Mouse (Mus musculus) myocyte (in vitro differentiated cells): ENCODE data around the gene Lgals3bp. TPM values are rescaled to one million over a fixed set of nuclear protein-coding genes. Genes with fewer than 3 reads are reported as not detected.
A peak's percentile ranks its signal among the peaks of the same experiment; 100 is the strongest.

ENCODE experiments used
- H3K27me3 ChIP-seq: one replicate; pipeline ENCODE4 v1.6.1; 2011; ENCODE audit not compliant: control insufficient read depth, insufficient read depth, insufficient read length
- H3K36me3 ChIP-seq: one replicate; pipeline ENCODE4 v1.6.1; 2011; ENCODE audit not compliant: control insufficient read depth, insufficient read depth
- H3K4me2 ChIP-seq: one replicate; pipeline ENCODE4 v1.6.1; 2011; ENCODE audit warnings: low read depth, control low read depth
- H3K4me3 ChIP-seq: one replicate; pipeline ENCODE4 v1.5.1; 2011; ENCODE audit warnings: mild to moderate bottlenecking, control low read depth, moderate library complexity
- H3K79me2 ChIP-seq: one replicate; pipeline ENCODE4 v1.6.1; 2011; ENCODE audit not compliant: control insufficient read depth, insufficient read depth
- H3ac ChIP-seq: one replicate; pipeline ENCODE4 v1.6.1; 2011; ENCODE audit not compliant: control insufficient read depth, insufficient read length
- CEBPB ChIP-seq: IDR thresholded peaks from 2 replicates; pipeline ENCODE4 v1.6.1; 2011; ENCODE audit warnings: mild to moderate bottlenecking, moderate library complexity; ENCODE audit not compliant: poor library complexity, insufficient read depth, severe bottlenecking
- E2F4 ChIP-seq: IDR thresholded peaks from one replicate; pipeline ENCODE4 v1.6.1; 2011; ENCODE audit warnings: mild to moderate bottlenecking, control low read depth, moderate library complexity; ENCODE audit not compliant: insufficient read depth
- MAX ChIP-seq: IDR thresholded peaks from one replicate; pipeline ENCODE4 v1.6.1; 2011; ENCODE audit warnings: low read depth, mild to moderate bottlenecking, control low read depth
- MYOD1 ChIP-seq, 3 experiments: IDR thresholded peaks; one replicate each; pipeline ENCODE4 v1.6.1; 2011; ENCODE audit warnings: control low read depth in 2 of 3, low read depth in 2 of 3, mild to moderate bottlenecking in 2 of 3, moderate library complexity in 1 of 3; ENCODE audit not compliant: insufficient read length in 2 of 3, control insufficient read depth in 1 of 3
- MYOG ChIP-seq, 3 experiments: IDR thresholded peaks; one replicate each; pipeline ENCODE4 v1.6.1; 2011; ENCODE audit warnings: control low read depth in 2 of 3, low read depth in 2 of 3, mild to moderate bottlenecking in 2 of 3; ENCODE audit not compliant: insufficient read length in 2 of 3, control insufficient read depth in 1 of 3, insufficient read depth in 1 of 3
- POLR2A ChIP-seq: IDR thresholded peaks from one replicate; pipeline ENCODE4 v1.6.1; 2011; ENCODE audit warnings: low read depth, mild to moderate bottlenecking, control low read depth, moderate library complexity; ENCODE audit not compliant: insufficient read length
- POLR2AphosphoS2 ChIP-seq: IDR thresholded peaks from one replicate; pipeline ENCODE4 v1.6.1; 2011; ENCODE audit warnings: low read depth, control low read depth; ENCODE audit not compliant: insufficient read length
- REST ChIP-seq: IDR thresholded peaks from one replicate; pipeline ENCODE4 v1.6.1; 2011; ENCODE audit warnings: mild to moderate bottlenecking, control low read depth, moderate library complexity; ENCODE audit not compliant: insufficient read depth, insufficient read length
- SRF ChIP-seq: IDR thresholded peaks from one replicate; pipeline ENCODE4 v1.6.1; 2011; ENCODE audit warnings: low read depth; ENCODE audit not compliant: control insufficient read depth, insufficient read length
- TCF12 ChIP-seq: IDR thresholded peaks from one replicate; pipeline ENCODE4 v1.6.1; 2011; ENCODE audit warnings: mild to moderate bottlenecking, control low read depth; ENCODE audit not compliant: poor library complexity, insufficient read depth, severe bottlenecking
- TCF3 ChIP-seq: IDR thresholded peaks from one replicate; pipeline ENCODE4 v1.6.1; 2011; ENCODE audit warnings: low read depth, control low read depth; ENCODE audit not compliant: insufficient read length
- USF1 ChIP-seq: IDR thresholded peaks from one replicate; pipeline ENCODE4 v1.6.1; 2011; ENCODE audit warnings: low read depth, mild to moderate bottlenecking, control low read depth, moderate library complexity
- polyA plus RNA-seq: library from polyadenylated mRNA; unstranded; fragments of >200 nt; fragmentation: generic; extraction: Trizol; gene quantifications from one replicate; pipeline ENCODE4 v1.2.1, GENCODE M21; 2012; ENCODE audit warnings: missing spikeins

Gene Lgals3bp
- polyA plus RNA-seq, 1 experiment, result 16.4 TPM

- H3K27me3 ChIP-seq, result no peaks in the 10 kb centered on the region
- no peaks in the 10 kb centered on the region for H3K36me3 ChIP-seq
- no peak overlapping the region for H3K4me2 ChIP-seq
- TF ChIP-seq E2F4 (no peak), TCF12 (no peak), SRF (no peak), MAX (no peak), MYOD1 (IDR thresholded peaks at IDR 0.05; ENCODE audit: control insufficient read depth in 1 of 3, insufficient read length in 2 of 3, low read depth in 2 of 3) (no peak), TCF3 (no peak), USF1 (no peak), REST (no peak), CEBPB (no peak), MYOG (IDR thresholded peaks at IDR 0.05; ENCODE audit: control insufficient read depth in 1 of 3, insufficient read depth in 1 of 3, insufficient read length in 2 of 3, low read depth in 2 of 3) (no peak), POLR2AphosphoS2 (no peak), POLR2A (no peak)
- H3K79me2 ChIP-seq, result no peaks in the 10 kb centered on the region
- no peak overlapping the region for H3ac ChIP-seq
- H3K4me3 ChIP-seq, result no peak overlapping the region
These were observed 24.9 kb upstream of the Lgals3bp start for GRCm38 (mm10) chr11:118426765-118427164.

- H3K4me2 ChIP-seq, result peak overlapping the region; percentile 50
- H3K79me2 ChIP-seq, result no peaks in the 10 kb centered on the region
- TF ChIP-seq POLR2AphosphoS2 (no peak), MYOG (IDR thresholded peaks at IDR 0.05; ENCODE audit: control insufficient read depth in 1 of 3, insufficient read depth in 1 of 3, insufficient read length in 2 of 3, low read depth in 2 of 3) (no peak), SRF (no peak), MYOD1 (IDR thresholded peaks at IDR 0.05; ENCODE audit: control insufficient read depth in 1 of 3, insufficient read length in 2 of 3, low read depth in 2 of 3) (peak in 1 of 3 experiments; percentile 18), POLR2A (no peak)
- no peak overlapping the region for H3ac ChIP-seq
- no peaks in the 10 kb centered on the region for H3K36me3 ChIP-seq
- H3K27me3 ChIP-seq, result no peaks in the 10 kb centered on the region
- no peak overlapping the region for H3K4me3 ChIP-seq
These were observed 22.9 kb upstream of the Lgals3bp start for GRCm38 (mm10) chr11:118424621-118425335.

DNA sequence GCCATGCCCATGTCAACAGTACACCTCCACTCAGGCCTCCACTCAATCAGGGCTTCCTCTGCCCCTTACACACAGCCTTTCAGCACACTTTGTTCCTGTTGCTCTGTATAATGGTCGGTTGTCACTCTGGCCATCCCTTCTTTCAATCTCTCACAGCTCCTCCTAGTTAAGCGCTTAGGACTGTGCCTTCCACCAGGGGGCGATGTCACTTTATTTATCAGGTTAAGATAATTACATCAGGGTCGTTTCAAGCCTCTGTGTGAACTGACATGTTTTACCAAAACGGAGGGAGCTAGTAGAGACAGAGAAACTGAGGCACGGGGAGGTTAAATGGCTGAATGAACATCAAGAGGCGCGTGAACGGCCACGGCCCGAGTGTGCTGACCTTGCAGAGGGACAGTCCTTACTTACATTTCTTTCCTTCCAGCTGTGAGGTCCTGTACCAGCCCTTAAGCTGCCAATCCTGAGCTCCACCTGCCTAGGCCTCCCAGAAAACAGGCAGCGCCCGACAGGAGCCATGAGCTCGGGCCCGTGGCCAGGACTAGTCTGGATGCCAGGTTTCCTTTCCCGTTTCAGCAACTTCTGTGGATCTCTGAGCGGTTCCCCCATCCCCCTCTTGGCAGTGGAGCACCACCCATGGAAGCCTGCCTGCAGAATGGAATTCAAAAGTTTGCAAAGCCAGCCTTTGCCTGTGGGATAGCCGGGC is 21.5 kb upstream of the Lgals3bp start:
- Histone ChIP-seq H3K36me3 (no peaks in the 10 kb centered on the region), H3K27me3 (no peaks in the 10 kb centered on the region), H3ac (no peak overlapping the region), H3K4me3 (no peak overlapping the region), H3K79me2 (peaks cover 2% of the 10 kb centered on the region), H3K4me2 (peak overlapping the region; percentile 75)
- TF ChIP-seq POLR2AphosphoS2 (no peak), TCF12 (no peak), E2F4 (no peak), MYOG (IDR thresholded peaks at IDR 0.05; ENCODE audit: control insufficient read depth in 1 of 3, insufficient read depth in 1 of 3, insufficient read length in 2 of 3, low read depth in 2 of 3) (no peak), USF1 (no peak), CEBPB (no peak), SRF (no peak), MAX (no peak), POLR2A (no peak), TCF3 (no peak), REST (no peak), MYOD1 (IDR thresholded peaks at IDR 0.05; ENCODE audit: control insufficient read depth in 1 of 3, insufficient read length in 2 of 3, low read depth in 2 of 3) (no peak)

DNA sequence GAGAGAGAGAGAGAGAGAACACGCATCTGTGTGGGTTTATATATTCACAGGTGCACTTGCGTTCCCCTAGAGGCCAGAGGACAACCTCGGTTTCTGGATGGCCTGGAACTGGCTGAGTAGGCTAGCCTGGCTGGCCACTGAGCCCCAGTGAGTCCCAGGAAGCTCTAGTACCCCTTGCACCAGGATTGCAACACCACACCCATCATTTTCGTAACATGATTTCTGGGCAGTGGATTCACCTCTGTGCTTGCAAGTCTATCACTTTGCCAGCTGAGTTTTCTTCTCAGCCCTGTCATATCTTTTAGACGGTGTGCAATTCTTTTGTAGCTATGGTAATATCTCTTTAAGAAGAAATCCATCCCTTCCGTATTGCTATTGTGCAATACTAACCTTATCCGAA is 18.4 kb upstream of the Lgals3bp start:
- Histone ChIP-seq H3K27me3 (no peaks in the 10 kb centered on the region), H3K79me2 (peaks cover 12% of the 10 kb centered on the region), H3K4me3 (no peak overlapping the region), H3K4me2 (no peak overlapping the region), H3ac (no peak overlapping the region), H3K36me3 (no peaks in the 10 kb centered on the region)
- TF ChIP-seq CEBPB (peak; percentile 8; the same call in 1 of the 2 replicates), TCF3 (no peak)

DNA sequence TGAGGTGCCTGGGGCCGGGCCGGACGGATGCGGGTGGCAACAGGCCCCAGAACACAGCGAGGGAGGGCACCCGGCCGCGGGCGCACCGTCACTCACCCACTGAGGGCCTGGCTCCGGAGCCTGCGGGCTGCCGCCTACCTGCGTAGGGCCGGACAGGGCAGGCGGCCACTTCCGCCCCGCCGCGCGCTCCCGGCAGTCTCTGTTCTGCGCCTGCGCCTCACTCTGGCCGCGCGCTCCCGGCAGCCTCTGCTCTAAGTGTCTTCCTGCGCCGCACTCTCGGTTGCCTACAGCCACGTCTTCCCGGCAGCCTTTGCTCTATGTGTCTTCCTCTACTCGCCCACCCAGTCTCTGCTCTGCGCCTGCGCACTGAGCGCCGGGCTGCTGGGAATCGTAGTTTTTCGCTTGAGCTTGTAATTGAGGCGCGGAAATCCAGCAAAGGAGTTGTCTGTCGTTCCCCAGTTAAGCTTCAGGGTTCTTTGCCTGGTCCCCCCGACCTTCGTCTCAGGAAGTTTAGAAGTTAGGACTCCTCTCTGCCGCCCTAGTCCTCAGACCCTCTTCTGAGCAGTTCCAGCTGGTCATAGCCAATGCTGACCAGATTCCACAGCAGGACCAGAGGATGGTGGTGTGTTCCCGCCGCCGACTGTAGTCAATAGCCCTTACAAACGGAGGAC is 17.1 kb upstream of the Lgals3bp start, which contains the start of gene Cant1:
TSS of gene Cant1 (minus strand) at position 253 of the 671 bp plus-strand sequence.
- Histone ChIP-seq H3K4me2 (peak within 1 kb of the TSS; percentile 90), H3K27me3 (no peaks in the 10 kb centered on the region), H3K79me2 (peaks cover 12% of the 10 kb centered on the region), H3K36me3 (no peaks in the 10 kb centered on the region), H3K4me3 (peak within 1 kb of the TSS; percentile 58), H3ac (peak within 1 kb of the TSS; percentile 32)
- no peak for TF ChIP-seq MAX
- TF ChIP-seq SRF, result peak; percentile 48
- no peak for TF ChIP-seq MYOD1 (IDR thresholded peaks at IDR 0.05; ENCODE audit: control insufficient read depth in 1 of 3, insufficient read length in 2 of 3, low read depth in 2 of 3)
- no peak for TF ChIP-seq REST
- TF ChIP-seq E2F4, result no peak
- no peak for TF ChIP-seq USF1
- TF ChIP-seq MYOG (IDR thresholded peaks at IDR 0.05; ENCODE audit: control insufficient read depth in 1 of 3, insufficient read depth in 1 of 3, insufficient read length in 2 of 3, low read depth in 2 of 3), result no peak
- TF ChIP-seq POLR2A, result peak; percentile 97
- no peak for TF ChIP-seq CEBPB
- TF ChIP-seq POLR2AphosphoS2, result peak; percentile 82
- TF ChIP-seq TCF12, result no peak
- TF ChIP-seq TCF3, result no peak
